Mouse (Mus musculus) spleen, embryonic (tissue): Measurements from ENCODE around the gene Kcnk10.

ENCODE experiments used
- CTCF ChIA-PET: fragments of 350-600 bp; sonication (Branson Sonifier 250); formaldehyde crosslinking; loops from one replicate; lab custom pipeline; 2022; lab: Charles Lee

Gene Kcnk10

GRCm38 (mm10) chr12:98571896-98572680 lies 6.0 kb downstream of the Kcnk10 start:
- CTCF ChIA-PET: no interaction called here

- CTCF ChIA-PET: no interaction called here
Observed at GRCm38 (mm10) chr12:98569380-98569779, 8.7 kb downstream of the Kcnk10 start.

GRCm38 (mm10) chr12:98567877-98568276 lies 10.2 kb downstream of the Kcnk10 start:
- CTCF ChIA-PET: no interaction called here

- CTCF ChIA-PET: no interaction called here
Observed at GRCm38 (mm10) chr12:98564383-98564782, 13.7 kb downstream of the Kcnk10 start.

- CTCF ChIA-PET: no interaction called here
Observed at GRCm38 (mm10) chr12:98563261-98563660, 14.8 kb downstream of the Kcnk10 start.

- CTCF ChIA-PET: no interaction called here
Observed at GRCm38 (mm10) chr12:98562341-98562977, 15.7 kb downstream of the Kcnk10 start.

GRCm38 (mm10) chr12:98560038-98560437 lies 18.1 kb downstream of the Kcnk10 start:
- CTCF ChIA-PET: interaction anchor here (0.6 kb wide), 1 partner anchor 65 kb away, joined by 4 read pairs; no protein-coding TSS in a partner anchor

- CTCF ChIA-PET: no interaction called here
Observed at GRCm38 (mm10) chr12:98557013-98557677, 21.0 kb downstream of the Kcnk10 start.

GRCm38 (mm10) chr12:98549981-98550380 lies 28.1 kb downstream of the Kcnk10 start:
- CTCF ChIA-PET: no interaction called here

- CTCF ChIA-PET: no interaction called here
Observed at GRCm38 (mm10) chr12:98548141-98548540, 30.0 kb downstream of the Kcnk10 start.

GRCm38 (mm10) chr12:98545875-98546274 lies 32.2 kb downstream of the Kcnk10 start:
- CTCF ChIA-PET: no interaction called here

GRCm38 (mm10) chr12:98545251-98545560 lies 32.9 kb downstream of the Kcnk10 start:
- CTCF ChIA-PET: no interaction called here

- CTCF ChIA-PET: no interaction called here
Observed at GRCm38 (mm10) chr12:98544545-98545250, 33.4 kb downstream of the Kcnk10 start.

- CTCF ChIA-PET: no interaction called here
Observed at GRCm38 (mm10) chr12:98536760-98537159, 41.4 kb downstream of the Kcnk10 start.

- CTCF ChIA-PET: no interaction called here
Observed at GRCm38 (mm10) chr12:98536036-98536435, 42.1 kb downstream of the Kcnk10 start.

GRCm38 (mm10) chr12:98535494-98535901 lies 42.6 kb downstream of the Kcnk10 start:
- CTCF ChIA-PET: no interaction called here

- CTCF ChIA-PET: interaction anchor here (0.5 kb wide), 1 partner anchor 699 kb away, joined by 3 read pairs; no protein-coding TSS in a partner anchor
Observed at GRCm38 (mm10) chr12:98528635-98529034, 49.5 kb downstream of the Kcnk10 start.

GRCm38 (mm10) chr12:98525361-98525760 lies 52.7 kb downstream of the Kcnk10 start:
- CTCF ChIA-PET: no interaction called here

GRCm38 (mm10) chr12:98524331-98525311 lies 53.5 kb downstream of the Kcnk10 start:
- CTCF ChIA-PET: no interaction called here

GRCm38 (mm10) chr12:98521311-98521710 lies 56.8 kb downstream of the Kcnk10 start:
- CTCF ChIA-PET: no interaction called here

GRCm38 (mm10) chr12:98520568-98520931 lies 57.6 kb downstream of the Kcnk10 start:
- CTCF ChIA-PET: no interaction called here
